Mouse (Mus musculus) spleen, adult 10 weeks (tissue): Measurements from ENCODE around the gene Ccdc181. TPM values are rescaled to one million over a fixed set of nuclear protein-coding genes. Genes with fewer than 3 reads are reported as not detected.

ENCODE experiments used
- polyA plus RNA-seq: library from polyadenylated mRNA; stranded (reverse); fragments of 350-450 nt; fragmentation: Illumina TruSeq; extraction: RNeasy Lipid Tissue Mini Kit (QIAGEN cat#74804); gene quantifications from one replicate; pipeline ENCODE4 v1.2.3, GENCODE M21; 2015; ENCODE audit warnings: low replicate concordance; ENCODE audit not compliant: insufficient read depth

Gene Ccdc181
- 14.0 TPM for polyA plus RNA-seq

DNA sequence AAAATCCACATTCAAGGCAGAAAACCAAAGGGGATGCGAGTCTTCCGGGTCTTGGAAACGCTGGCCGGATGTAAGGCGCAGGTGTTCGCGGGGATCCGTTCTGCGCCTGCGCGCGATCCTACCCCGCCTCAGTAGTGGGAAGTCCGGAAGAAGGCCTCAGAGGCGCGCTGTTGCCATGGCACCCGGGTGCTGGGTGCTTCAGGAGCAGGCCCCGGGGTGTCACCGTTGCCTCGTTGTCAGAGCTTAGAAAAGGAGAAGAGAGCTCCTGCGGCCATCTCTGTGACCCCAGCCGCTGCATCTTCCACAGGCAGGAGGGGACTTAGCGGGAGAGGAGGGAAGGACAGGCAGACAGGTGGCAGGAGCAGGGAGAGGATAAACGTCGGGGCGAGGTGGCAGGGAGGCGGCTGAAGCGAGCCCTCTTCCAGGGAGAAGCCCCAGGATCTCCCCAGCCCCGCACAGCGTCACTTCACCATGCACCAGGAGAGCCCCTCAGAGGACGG is at the start of gene Ccdc181:
Ccdc181 (plus strand) TSS at position 131 of the 500 bp plus-strand sequence.

DNA sequence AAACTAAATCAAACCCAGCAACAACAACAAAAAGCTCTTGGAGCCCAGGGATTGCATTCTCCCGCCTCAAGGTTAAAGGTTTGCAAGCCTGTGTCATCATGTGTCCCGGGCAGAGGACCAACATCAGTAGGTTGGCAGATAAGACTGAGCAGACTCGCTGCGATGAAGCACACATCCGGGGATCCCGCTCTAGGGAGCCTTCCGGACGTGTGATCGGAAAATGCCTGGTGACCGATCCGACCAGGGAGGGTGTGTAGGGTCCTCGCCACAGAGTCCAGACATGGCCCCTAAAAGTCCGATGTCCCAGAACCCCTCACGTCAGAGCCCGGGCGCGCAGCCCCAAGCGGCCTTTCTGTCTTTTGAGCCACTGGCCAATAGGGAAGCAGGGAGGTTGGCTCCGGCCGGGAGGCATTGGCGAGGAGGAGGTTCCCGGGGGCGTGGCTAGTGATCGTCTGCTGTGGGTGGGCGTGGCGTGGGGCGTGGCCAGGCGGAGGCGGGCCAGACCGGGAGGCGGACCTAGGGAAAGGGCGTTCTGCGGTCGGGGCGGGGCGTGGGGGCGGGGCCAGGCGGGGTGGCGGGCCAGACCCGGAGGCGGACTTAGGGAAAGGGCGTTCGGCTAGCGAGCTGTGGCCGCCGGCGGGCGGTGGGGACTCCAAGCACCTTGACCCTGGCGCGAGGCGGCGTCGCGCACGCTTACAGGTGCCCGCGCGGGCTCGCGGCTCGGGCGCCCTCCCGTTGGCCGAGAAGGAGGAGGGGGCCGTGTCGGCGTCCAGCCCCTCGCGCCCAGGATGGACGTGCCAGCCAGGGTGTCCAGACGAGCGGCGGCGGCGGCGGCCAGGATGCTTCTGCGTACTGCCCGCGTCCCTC is 26.7 kb upstream of the Ccdc181 start, which contains the start of gene Slc19a2:
Slc19a2 (plus strand) TSS at position 582 of the 867 bp plus-strand sequence.

DNA sequence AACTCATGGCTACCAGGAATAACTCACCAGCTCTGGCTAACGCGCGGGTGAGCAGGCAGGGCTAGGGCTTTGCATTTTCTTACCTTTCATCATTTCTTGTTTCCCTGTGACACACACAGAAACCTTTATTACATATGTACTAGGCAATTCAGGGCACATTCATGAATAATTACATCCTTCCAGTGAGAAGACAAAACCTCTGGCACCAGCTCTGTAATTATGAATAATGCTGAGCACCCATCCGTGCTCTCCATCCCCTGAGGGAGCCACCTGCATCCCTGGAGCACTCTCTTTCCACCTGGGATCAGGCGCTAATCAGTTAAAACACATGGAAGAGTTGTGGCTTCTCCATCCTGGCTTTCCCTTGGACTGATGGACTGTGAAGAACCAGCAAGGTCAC is 28.4 kb downstream of the Ccdc181 start, which contains the start of gene Nme7:
Nme7 (plus strand) TSS at position 301 of the 400 bp plus-strand sequence.

GRCm38 (mm10) chr1:164307124-164307751 is 31.9 kb downstream of the Ccdc181 start, which contains the start of gene Blzf1:
TSS of gene Blzf1 (minus strand) at chr1:164307489.

Other genes with a start within 250 kb of the Ccdc181 start
- 0.19 TPM for gene Sele, start 227.4 kb upstream of the Ccdc181 start, polyA plus RNA-seq
- gene Sell, start 213.6 kb upstream of the Ccdc181 start, polyA plus RNA-seq, result 632 TPM
- gene Selp, start 160.3 kb upstream of the Ccdc181 start, polyA plus RNA-seq, result 2.3 TPM
- gene F5, start 123.7 kb upstream of the Ccdc181 start, polyA plus RNA-seq, result 3.4 TPM
- gene Slc19a2, start 26.5 kb upstream of the Ccdc181 start, polyA plus RNA-seq, result 3.9 TPM
- gene Nme7, start 28.5 kb downstream of the Ccdc181 start, polyA plus RNA-seq, result 16.1 TPM
- 18.9 TPM for gene Blzf1, start 31.9 kb downstream of the Ccdc181 start, polyA plus RNA-seq
- 40.7 TPM for gene Atp1b1, start 182.8 kb downstream of the Ccdc181 start, polyA plus RNA-seq